Mouse (Mus musculus): ENCODE results near the gene B4galt5. TPM values are rescaled to one million over a fixed set of nuclear protein-coding genes. Genes with fewer than 3 reads are reported as not detected.

The B4galt5 gene
- polyA plus RNA-seq, 2 experiments, result 2.3 TPM

GRCm38 (mm10) chr2:167323116-167323515 lies 25.9 kb downstream of the B4galt5 start:
- no peak overlapping the region for H3K4me2 ChIP-seq (ENCODE audit: low read depth)
- TF ChIP-seq EP300 (IDR thresholded peaks at IDR 0.05; ENCODE audit: low read depth), result no peak
- no peak for TF ChIP-seq CTCF (IDR thresholded peaks at IDR 0.05; ENCODE audit: low read depth)
- no peak overlapping the region for H3K9ac ChIP-seq (replicated peaks)
- H3K36me3 ChIP-seq (replicated peaks; ENCODE audit: control insufficient read depth, insufficient read depth, low read depth), result no peaks in the 10 kb centered on the region
- H3K9me3 ChIP-seq (ENCODE audit: control insufficient read depth, low read length), result no peaks in the 10 kb centered on the region
- H3K4me1 ChIP-seq (replicated peaks; ENCODE audit: control insufficient read depth in 2 of 2, insufficient read depth in 2 of 2, low read length in 1 of 2), result peaks cover 0 to 10% of the 10 kb centered on the region in 2 experiments; a peak in 3 of 4 replicates
- no peak overlapping the region for H3K27ac ChIP-seq
- ATAC-seq (ENCODE audit: insufficient read depth), result no peak
- 71% methylated on average over 3 of the region's 3 CpGs for WGBS (ENCODE audit: insufficient replicate concordance)
- H3K27me3 ChIP-seq (ENCODE audit: control insufficient read depth, insufficient read depth, low read length), result no peaks in the 10 kb centered on the region
- DNase-seq (ENCODE audit: low read depth in 3 of 3, low spot score in 3 of 3), result no peak
- H3K4me3 ChIP-seq (ENCODE audit: insufficient read depth in 1 of 2, low read depth in 2 of 2, low read length in 2 of 2), result no peak overlapping the region

GRCm38 (mm10) chr2:167321372-167321771 lies 27.6 kb downstream of the B4galt5 start:
- Histone ChIP-seq H3K9ac (replicated peaks) (no peak overlapping the region), H3K27me3 (ENCODE audit: control insufficient read depth, insufficient read depth, low read length) (no peaks in the 10 kb centered on the region), H3K4me1 (replicated peaks; ENCODE audit: control insufficient read depth in 2 of 2, insufficient read depth in 2 of 2, low read length in 1 of 2) (peaks cover 0 to 16% of the 10 kb centered on the region in 2 experiments; a peak in 3 of 4 replicates), H3K9me3 (ENCODE audit: control insufficient read depth, low read length) (no peaks in the 10 kb centered on the region), H3K4me3 (ENCODE audit: insufficient read depth in 1 of 2, low read depth in 2 of 2, low read length in 2 of 2) (no peak overlapping the region), H3K36me3 (replicated peaks; ENCODE audit: control insufficient read depth, insufficient read depth, low read depth) (no peaks in the 10 kb centered on the region), H3K4me2 (ENCODE audit: low read depth) (no peak overlapping the region), H3K27ac (no peak overlapping the region)
- DNase-seq (ENCODE audit: low read depth in 3 of 3, low spot score in 3 of 3) (no peak), ATAC-seq (ENCODE audit: insufficient read depth) (no peak)
- WGBS (ENCODE audit: insufficient replicate concordance), result 83% methylated on average over 8 of the region's 8 CpGs
- no peak for TF ChIP-seq CTCF (IDR thresholded peaks at IDR 0.05; ENCODE audit: low read depth)
- TF ChIP-seq EP300 (IDR thresholded peaks at IDR 0.05; ENCODE audit: low read depth), result no peak

GRCm38 (mm10) chr2:167318981-167319380 lies 30.0 kb downstream of the B4galt5 start:
- TF ChIP-seq EP300 (IDR thresholded peaks at IDR 0.05; ENCODE audit: low read depth) (no peak), CTCF (IDR thresholded peaks at IDR 0.05; ENCODE audit: low read depth) (no peak)
- Histone ChIP-seq H3K9ac (replicated peaks) (no peak overlapping the region), H3K27ac (no peak overlapping the region), H3K4me3 (ENCODE audit: insufficient read depth in 1 of 2, low read depth in 2 of 2, low read length in 2 of 2) (no peak overlapping the region), H3K4me1 (replicated peaks; ENCODE audit: control insufficient read depth in 2 of 2, insufficient read depth in 2 of 2, low read length in 1 of 2) (peaks cover under 1 to 24% of the 10 kb centered on the region in 2 experiments), H3K4me2 (ENCODE audit: low read depth) (no peak overlapping the region), H3K9me3 (ENCODE audit: control insufficient read depth, low read length) (no peaks in the 10 kb centered on the region), H3K27me3 (ENCODE audit: control insufficient read depth, insufficient read depth, low read length) (no peaks in the 10 kb centered on the region), H3K36me3 (replicated peaks; ENCODE audit: control insufficient read depth, insufficient read depth, low read depth) (no peaks in the 10 kb centered on the region)
- WGBS (ENCODE audit: insufficient replicate concordance), result 9% methylated on average over 5 of the region's 5 CpGs
- ATAC-seq (ENCODE audit: insufficient read depth) (peak; percentile 45), DNase-seq (ENCODE audit: low read depth in 3 of 3, low spot score in 3 of 3) (no peak)

GRCm38 (mm10) chr2:167316724-167317187 lies 32.2 kb downstream of the B4galt5 start:
- ATAC-seq (ENCODE audit: insufficient read depth) (no peak), DNase-seq (ENCODE audit: low read depth in 3 of 3, low spot score in 3 of 3) (no peak)
- H3K36me3 ChIP-seq (replicated peaks; ENCODE audit: control insufficient read depth, insufficient read depth, low read depth), result no peaks in the 10 kb centered on the region
- H3K9me3 ChIP-seq (ENCODE audit: control insufficient read depth, low read length), result no peaks in the 10 kb centered on the region
- peaks cover 4 to 35% of the 10 kb centered on the region in 2 experiments for H3K4me1 ChIP-seq (replicated peaks; ENCODE audit: control insufficient read depth in 2 of 2, insufficient read depth in 2 of 2, low read length in 1 of 2)
- H3K4me3 ChIP-seq (ENCODE audit: insufficient read depth in 1 of 2, low read depth in 2 of 2, low read length in 2 of 2), result no peak overlapping the region
- no peaks in the 10 kb centered on the region for H3K27me3 ChIP-seq (ENCODE audit: control insufficient read depth, insufficient read depth, low read length)
- WGBS (ENCODE audit: insufficient replicate concordance), result 59% methylated on average over 3 of the region's 3 CpGs
- TF ChIP-seq EP300 (IDR thresholded peaks at IDR 0.05; ENCODE audit: low read depth) (no peak), CTCF (IDR thresholded peaks at IDR 0.05; ENCODE audit: low read depth) (no peak)
- H3K9ac ChIP-seq (replicated peaks), result no peak overlapping the region
- no peak overlapping the region for H3K4me2 ChIP-seq (ENCODE audit: low read depth)
- no peak overlapping the region for H3K27ac ChIP-seq

- ATAC-seq (ENCODE audit: insufficient read depth) (no peak), DNase-seq (ENCODE audit: low read depth in 3 of 3, low spot score in 3 of 3) (no peak)
- WGBS (ENCODE audit: insufficient replicate concordance), result 67% methylated on average over 8 of the region's 8 CpGs
- no peak overlapping the region for H3K27ac ChIP-seq
- no peak overlapping the region for H3K9ac ChIP-seq (replicated peaks)
- no peaks in the 10 kb centered on the region for H3K27me3 ChIP-seq (ENCODE audit: control insufficient read depth, insufficient read depth, low read length)
- no peak overlapping the region for H3K4me3 ChIP-seq (ENCODE audit: insufficient read depth in 1 of 2, low read depth in 2 of 2, low read length in 2 of 2)
- no peak overlapping the region for H3K4me2 ChIP-seq (ENCODE audit: low read depth)
- peaks cover 4 to 35% of the 10 kb centered on the region in 2 experiments for H3K4me1 ChIP-seq (replicated peaks; ENCODE audit: control insufficient read depth in 2 of 2, insufficient read depth in 2 of 2, low read length in 1 of 2)
- TF ChIP-seq CTCF (IDR thresholded peaks at IDR 0.05; ENCODE audit: low read depth), result no peak
- TF ChIP-seq EP300 (IDR thresholded peaks at IDR 0.05; ENCODE audit: low read depth), result no peak
- no peaks in the 10 kb centered on the region for H3K9me3 ChIP-seq (ENCODE audit: control insufficient read depth, low read length)
- no peaks in the 10 kb centered on the region for H3K36me3 ChIP-seq (replicated peaks; ENCODE audit: control insufficient read depth, insufficient read depth, low read depth)
Observed at GRCm38 (mm10) chr2:167314491-167314890, 34.5 kb downstream of the B4galt5 start.
